Mouse (Mus musculus): ENCODE measurements around the gene Eml1. TPM values are rescaled to one million over a fixed set of nuclear protein-coding genes. Genes with fewer than 3 reads are reported as not detected.
A peak's percentile ranks its signal among the peaks of the same experiment; 100 is the strongest.

Gene Eml1
- polyA plus RNA-seq, 1 experiment from 2014 or later = 92.4 TPM

DNA sequence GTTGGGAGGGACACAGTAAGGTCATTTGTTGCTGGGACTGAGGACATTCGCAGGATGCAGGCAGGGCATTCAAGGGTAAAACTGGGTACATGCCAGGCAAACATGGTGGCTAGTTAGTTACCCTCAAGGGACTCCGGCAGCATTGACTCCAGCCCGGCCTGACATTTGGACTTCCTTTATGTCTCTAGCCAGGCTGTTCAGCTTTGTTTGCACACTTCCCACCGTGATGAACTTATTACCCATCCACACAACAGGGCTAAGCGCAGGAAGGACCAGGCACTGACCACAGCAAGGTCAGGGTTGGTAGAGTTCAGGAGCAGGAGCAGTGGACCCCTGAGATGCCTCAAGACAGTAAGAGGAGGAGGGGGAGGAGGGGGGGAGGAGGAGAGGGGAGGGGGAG is 1.8 kb upstream of the Eml1 start:
- peak overlapping the region; percentile 28; the same call in 1 of the 2 replicates for H3K27ac ChIP-seq (ENCODE audit: low read length)
- H3K27me3 ChIP-seq (ENCODE audit: insufficient read depth, low read length) = no peaks in the 10 kb centered on the region
- H3K4me3 ChIP-seq (ENCODE audit: low read length) = no peak overlapping the region
- 51% methylated on average over 5 of the region's 5 CpGs for WGBS
- no peak for ATAC-seq (ENCODE audit: low FRiP score, low TSS enrichment)
- no peak overlapping the region for H3K9ac ChIP-seq (replicated peaks; ENCODE audit: low read length)
- H3K4me1 ChIP-seq (ENCODE audit: insufficient read depth, low read length) = peaks cover 53% of the 10 kb centered on the region
- no peaks in the 10 kb centered on the region for H3K36me3 ChIP-seq (ENCODE audit: insufficient read depth, low read length)
- H3K4me2 ChIP-seq (replicated peaks; ENCODE audit: low read depth, low read length) = no peak overlapping the region
- H3K9me3 ChIP-seq (ENCODE audit: low read length) = no peaks in the 10 kb centered on the region

DNA sequence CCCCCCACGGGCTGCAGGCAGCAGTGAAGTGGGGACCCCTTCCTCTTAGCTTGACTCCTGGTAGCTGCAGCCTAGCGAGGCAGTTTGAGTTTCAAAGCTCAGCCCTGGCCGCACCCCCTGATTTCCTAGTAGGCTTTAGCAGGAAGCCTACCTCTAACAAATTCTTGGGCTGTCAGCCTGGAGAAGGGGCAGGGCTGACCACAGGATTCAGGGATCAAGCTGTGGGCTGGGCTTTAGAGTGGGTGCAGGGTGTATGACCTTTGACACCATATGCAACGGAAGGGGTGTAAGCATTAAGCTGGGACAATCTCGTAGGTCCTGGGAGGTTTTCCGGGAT is 640 bp downstream of the Eml1 start:
- Histone ChIP-seq H3K9ac (replicated peaks; ENCODE audit: low read length) (peak overlapping the region; percentile 53), H3K4me3 (ENCODE audit: low read length) (0 out of 2 replicates have a peak overlapping the region, but pooled peaks have one; percentile 9), H3K27me3 (ENCODE audit: insufficient read depth, low read length) (no peaks in the 10 kb centered on the region), H3K4me2 (replicated peaks; ENCODE audit: low read depth, low read length) (peak overlapping the region; percentile 32; the same call in 1 of the 2 replicates), H3K36me3 (ENCODE audit: insufficient read depth, low read length) (no peaks in the 10 kb centered on the region), H3K27ac (ENCODE audit: low read length) (peak overlapping the region; percentile 76), H3K9me3 (ENCODE audit: low read length) (no peaks in the 10 kb centered on the region), H3K4me1 (ENCODE audit: insufficient read depth, low read length) (peaks cover 50% of the 10 kb centered on the region)
- 48% methylated on average over 6 of the region's 6 CpGs for WGBS
- peak; percentile 6; the same call in 1 of the 2 replicates for ATAC-seq (ENCODE audit: low FRiP score, low TSS enrichment)

DNA sequence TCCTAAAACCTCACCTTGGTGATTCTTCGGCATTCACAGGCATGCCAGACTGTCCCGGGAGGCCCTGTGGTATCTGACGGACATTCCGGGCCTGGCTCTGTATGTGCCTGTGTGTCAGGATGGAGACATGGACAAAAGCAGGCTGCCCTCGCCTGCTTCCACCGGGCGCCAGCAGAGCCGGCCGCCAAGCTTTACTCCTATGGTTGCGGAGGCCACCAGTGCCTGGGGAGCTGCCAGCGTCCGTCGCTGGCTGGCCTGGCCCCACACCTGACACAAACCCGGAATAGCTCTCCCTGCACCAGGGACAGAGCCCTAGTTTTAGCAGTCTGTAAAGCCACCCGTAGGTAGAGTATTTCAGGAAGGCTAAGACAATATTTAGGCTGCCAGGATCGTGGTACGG is 1.5 kb downstream of the Eml1 start:
- peaks cover 50% of the 10 kb centered on the region for H3K4me1 ChIP-seq (ENCODE audit: insufficient read depth, low read length)
- H3K4me3 ChIP-seq (ENCODE audit: low read length) = no peak overlapping the region
- WGBS = 90% methylated on average over 17 of the region's 17 CpGs
- H3K27me3 ChIP-seq (ENCODE audit: insufficient read depth, low read length) = no peaks in the 10 kb centered on the region
- H3K9me3 ChIP-seq (ENCODE audit: low read length) = no peaks in the 10 kb centered on the region
- no peaks in the 10 kb centered on the region for H3K36me3 ChIP-seq (ENCODE audit: insufficient read depth, low read length)
- H3K27ac ChIP-seq (ENCODE audit: low read length) = no peak overlapping the region
- H3K4me2 ChIP-seq (replicated peaks; ENCODE audit: low read depth, low read length) = no peak overlapping the region
- ATAC-seq (ENCODE audit: low FRiP score, low TSS enrichment) = no peak
- H3K9ac ChIP-seq (replicated peaks; ENCODE audit: low read length) = no peak overlapping the region

DNA sequence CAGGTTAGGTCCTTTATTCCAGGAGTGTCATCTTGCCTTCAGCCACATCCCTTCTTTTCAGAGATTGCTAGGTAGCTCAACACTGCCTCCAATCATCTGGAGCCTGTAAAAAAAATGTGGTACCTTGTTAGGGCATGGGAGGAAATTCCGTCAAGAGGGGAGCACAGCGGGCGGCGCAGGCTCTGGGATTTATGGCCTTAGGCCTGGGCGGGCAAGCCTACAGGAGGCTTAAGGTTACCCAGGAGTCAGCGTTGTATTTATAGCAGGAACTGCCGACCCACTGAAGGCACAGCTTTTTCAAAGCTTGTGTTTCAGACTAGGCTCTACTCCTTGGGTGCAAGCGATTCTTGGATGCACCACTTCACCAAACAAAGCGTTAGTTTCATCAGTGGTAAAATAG is 2.9 kb downstream of the Eml1 start:
- ATAC-seq (ENCODE audit: low FRiP score, low TSS enrichment) = peak; percentile 21; the same call in 1 of the 2 replicates
- H3K27me3 ChIP-seq (ENCODE audit: insufficient read depth, low read length) = no peaks in the 10 kb centered on the region
- H3K4me1 ChIP-seq (ENCODE audit: insufficient read depth, low read length) = peaks cover 44% of the 10 kb centered on the region
- H3K27ac ChIP-seq (ENCODE audit: low read length) = peak overlapping the region; percentile 23; the same call in 1 of the 2 replicates
- H3K4me3 ChIP-seq (ENCODE audit: low read length) = no peak overlapping the region
- H3K9me3 ChIP-seq (ENCODE audit: low read length) = no peaks in the 10 kb centered on the region
- WGBS = 17% methylated on average over 9 of the region's 9 CpGs
- H3K36me3 ChIP-seq (ENCODE audit: insufficient read depth, low read length) = no peaks in the 10 kb centered on the region
- no peak overlapping the region for H3K9ac ChIP-seq (replicated peaks; ENCODE audit: low read length)
- no peak overlapping the region for H3K4me2 ChIP-seq (replicated peaks; ENCODE audit: low read depth, low read length)

DNA sequence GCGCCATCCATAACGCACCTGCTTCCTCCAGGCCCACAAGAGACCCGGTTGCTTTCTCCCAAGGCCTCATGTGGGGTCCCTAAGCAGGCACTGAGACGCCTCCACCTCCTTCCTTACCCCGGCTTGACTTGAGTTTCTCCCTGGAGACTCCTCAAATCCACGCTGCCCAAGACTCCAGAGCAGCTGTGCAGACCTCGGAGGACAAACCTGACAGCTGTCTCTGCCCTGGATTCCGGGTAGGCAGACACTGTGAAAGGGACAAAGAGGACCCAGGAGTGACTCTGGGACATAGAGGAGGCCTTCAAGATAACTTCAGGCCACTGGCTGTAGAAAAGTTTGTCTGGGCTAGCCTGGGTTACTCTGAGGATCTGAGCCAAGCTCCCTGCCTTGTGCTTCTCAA is 3.9 kb downstream of the Eml1 start:
- no peak overlapping the region for H3K4me3 ChIP-seq (ENCODE audit: low read length)

DNA sequence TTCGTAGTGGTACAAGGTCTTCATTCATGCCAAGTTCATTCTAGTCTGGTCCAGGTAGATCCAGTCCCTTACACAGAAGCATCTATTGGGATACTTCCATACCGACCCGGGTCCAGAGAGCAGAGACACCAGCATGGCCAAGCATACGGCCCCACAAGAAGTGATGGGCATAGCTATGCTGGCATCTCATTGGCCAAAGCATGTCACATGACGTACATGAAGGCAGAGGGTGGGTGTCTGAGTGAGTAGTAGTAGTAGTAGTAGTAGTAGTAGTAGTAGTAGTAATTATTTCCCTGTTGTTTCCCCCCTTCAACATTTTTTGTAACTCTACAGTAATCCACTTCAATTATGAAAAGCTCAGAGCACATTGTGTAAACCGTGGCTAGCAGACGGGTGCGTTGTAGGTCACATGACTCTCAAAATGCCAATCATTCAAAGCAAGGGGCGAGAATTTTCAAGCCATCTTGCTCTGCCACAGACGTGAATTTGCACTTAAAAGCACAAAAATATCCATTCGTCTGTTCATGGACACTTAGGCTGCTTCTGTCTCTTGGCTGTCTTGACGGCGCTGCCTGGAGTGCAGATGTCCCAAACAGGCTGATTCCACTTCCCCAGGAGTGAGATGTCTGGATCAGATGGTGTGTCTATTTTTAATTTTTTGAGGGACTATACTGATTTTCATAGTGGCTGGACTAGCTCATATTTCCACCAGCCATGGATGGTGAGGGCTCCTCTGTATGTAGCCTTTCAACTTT is 7.8 kb downstream of the Eml1 start:
- WGBS = 87% methylated on average over 13 of the region's 13 CpGs
- Histone ChIP-seq H3K36me3 (ENCODE audit: insufficient read depth, low read length) (no peaks in the 10 kb centered on the region), H3K27ac (ENCODE audit: low read length) (no peak overlapping the region), H3K4me2 (replicated peaks; ENCODE audit: low read depth, low read length) (no peak overlapping the region), H3K4me3 (ENCODE audit: low read length) (no peak overlapping the region), H3K27me3 (ENCODE audit: insufficient read depth, low read length) (no peaks in the 10 kb centered on the region), H3K9ac (replicated peaks; ENCODE audit: low read length) (no peak overlapping the region), H3K9me3 (ENCODE audit: low read length) (no peaks in the 10 kb centered on the region), H3K4me1 (ENCODE audit: insufficient read depth, low read length) (peaks cover 14% of the 10 kb centered on the region)
- no peak for ATAC-seq (ENCODE audit: low FRiP score, low TSS enrichment)

More for the DNA sequence above, 3.9 kb downstream of the Eml1 start:
- no peak overlapping the region for H3K4me2 ChIP-seq (replicated peaks; ENCODE audit: low read depth, low read length)
- ATAC-seq (ENCODE audit: low FRiP score, low TSS enrichment) = no peak
- peaks cover 35% of the 10 kb centered on the region for H3K4me1 ChIP-seq (ENCODE audit: insufficient read depth, low read length)
- H3K9ac ChIP-seq (replicated peaks; ENCODE audit: low read length) = no peak overlapping the region
- no peaks in the 10 kb centered on the region for H3K27me3 ChIP-seq (ENCODE audit: insufficient read depth, low read length)
- no peak overlapping the region for H3K27ac ChIP-seq (ENCODE audit: low read length)
- H3K9me3 ChIP-seq (ENCODE audit: low read length) = no peaks in the 10 kb centered on the region
- no peaks in the 10 kb centered on the region for H3K36me3 ChIP-seq (ENCODE audit: insufficient read depth, low read length)
- WGBS = 75% methylated on average over 8 of the region's 8 CpGs

DNA sequence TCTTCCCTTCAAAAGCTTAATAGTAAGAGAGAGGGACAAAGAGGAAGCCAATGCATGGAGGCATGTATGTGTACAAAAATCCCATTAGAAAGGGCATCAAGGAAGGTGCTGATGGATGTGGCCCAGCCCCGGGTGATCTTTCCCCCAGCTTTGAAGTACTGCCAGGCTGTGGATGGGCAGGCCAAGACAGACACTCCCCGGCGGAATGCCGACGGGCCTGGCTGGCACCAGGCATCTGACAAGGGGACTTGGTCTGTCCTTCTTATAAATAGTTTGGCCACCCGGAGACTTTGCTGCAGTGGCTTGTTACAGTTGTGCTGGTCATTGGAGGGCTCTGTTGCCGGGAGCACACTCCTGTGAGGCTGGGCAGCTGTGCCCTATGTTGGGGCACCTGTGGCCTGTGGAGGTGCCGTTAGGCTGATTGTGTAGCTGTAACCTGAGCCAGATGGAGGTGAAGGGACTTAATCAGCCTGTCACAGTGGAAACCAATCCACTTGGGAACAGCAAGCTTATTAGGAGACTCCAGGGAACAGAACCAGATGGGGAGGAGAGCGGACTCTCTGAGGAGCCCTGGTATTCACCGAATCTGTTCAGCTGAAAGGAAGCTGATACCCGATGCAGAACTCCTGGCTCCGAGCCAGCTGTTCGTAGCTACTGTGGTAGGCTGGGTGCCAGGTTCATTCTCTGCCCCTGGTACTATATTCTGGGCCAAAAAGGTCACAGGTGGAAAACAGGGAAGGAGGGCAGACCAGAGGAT is 15.9 kb downstream of the Eml1 start:
- no peak overlapping the region for H3K27ac ChIP-seq (ENCODE audit: low read length)
- H3K4me3 ChIP-seq (ENCODE audit: low read length) = no peak overlapping the region
- H3K27me3 ChIP-seq (ENCODE audit: insufficient read depth, low read length) = no peaks in the 10 kb centered on the region
- 42% methylated on average over 13 of the region's 13 CpGs for WGBS
- no peak overlapping the region for H3K9ac ChIP-seq (replicated peaks; ENCODE audit: low read length)
- no peak overlapping the region for H3K4me2 ChIP-seq (replicated peaks; ENCODE audit: low read depth, low read length)
- no peaks in the 10 kb centered on the region for H3K36me3 ChIP-seq (ENCODE audit: insufficient read depth, low read length)
- H3K9me3 ChIP-seq (ENCODE audit: low read length) = no peaks in the 10 kb centered on the region
- peak; percentile 58; the same call in 1 of the 2 replicates for ATAC-seq (ENCODE audit: low FRiP score, low TSS enrichment)
- H3K4me1 ChIP-seq (ENCODE audit: insufficient read depth, low read length) = peaks cover 21% of the 10 kb centered on the region

DNA sequence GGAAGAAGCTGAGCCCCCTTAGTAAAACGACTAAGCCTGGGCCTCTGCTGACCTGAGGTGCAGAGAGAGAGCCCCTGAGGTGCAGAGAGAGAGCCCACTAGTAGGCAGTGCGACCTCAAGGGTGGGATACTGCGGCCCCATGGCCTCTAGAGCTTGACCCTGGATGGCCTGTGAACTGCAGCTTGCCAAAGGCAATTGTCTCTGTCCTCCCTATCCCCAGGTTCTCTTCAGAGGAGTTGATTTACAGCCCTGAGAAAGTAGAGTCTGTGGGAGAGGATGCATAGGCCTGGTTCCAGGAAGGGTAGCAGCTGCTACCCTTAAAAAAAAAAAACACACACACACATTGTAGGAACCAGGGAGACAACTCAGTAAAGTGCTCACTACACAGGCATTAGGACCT is 19.0 kb downstream of the Eml1 start:
- peaks cover 50% of the 10 kb centered on the region for H3K4me1 ChIP-seq (ENCODE audit: insufficient read depth, low read length)
- no peak for ATAC-seq (ENCODE audit: low FRiP score, low TSS enrichment)
- no peaks in the 10 kb centered on the region for H3K9me3 ChIP-seq (ENCODE audit: low read length)
- H3K4me2 ChIP-seq (replicated peaks; ENCODE audit: low read depth, low read length) = no peak overlapping the region
- no peaks in the 10 kb centered on the region for H3K36me3 ChIP-seq (ENCODE audit: insufficient read depth, low read length)
- no peak overlapping the region for H3K4me3 ChIP-seq (ENCODE audit: low read length)
- 27% methylated on average over 3 of the region's 3 CpGs for WGBS
- no peak overlapping the region for H3K9ac ChIP-seq (replicated peaks; ENCODE audit: low read length)
- no peaks in the 10 kb centered on the region for H3K27me3 ChIP-seq (ENCODE audit: insufficient read depth, low read length)
- no peak overlapping the region for H3K27ac ChIP-seq (ENCODE audit: low read length)

DNA sequence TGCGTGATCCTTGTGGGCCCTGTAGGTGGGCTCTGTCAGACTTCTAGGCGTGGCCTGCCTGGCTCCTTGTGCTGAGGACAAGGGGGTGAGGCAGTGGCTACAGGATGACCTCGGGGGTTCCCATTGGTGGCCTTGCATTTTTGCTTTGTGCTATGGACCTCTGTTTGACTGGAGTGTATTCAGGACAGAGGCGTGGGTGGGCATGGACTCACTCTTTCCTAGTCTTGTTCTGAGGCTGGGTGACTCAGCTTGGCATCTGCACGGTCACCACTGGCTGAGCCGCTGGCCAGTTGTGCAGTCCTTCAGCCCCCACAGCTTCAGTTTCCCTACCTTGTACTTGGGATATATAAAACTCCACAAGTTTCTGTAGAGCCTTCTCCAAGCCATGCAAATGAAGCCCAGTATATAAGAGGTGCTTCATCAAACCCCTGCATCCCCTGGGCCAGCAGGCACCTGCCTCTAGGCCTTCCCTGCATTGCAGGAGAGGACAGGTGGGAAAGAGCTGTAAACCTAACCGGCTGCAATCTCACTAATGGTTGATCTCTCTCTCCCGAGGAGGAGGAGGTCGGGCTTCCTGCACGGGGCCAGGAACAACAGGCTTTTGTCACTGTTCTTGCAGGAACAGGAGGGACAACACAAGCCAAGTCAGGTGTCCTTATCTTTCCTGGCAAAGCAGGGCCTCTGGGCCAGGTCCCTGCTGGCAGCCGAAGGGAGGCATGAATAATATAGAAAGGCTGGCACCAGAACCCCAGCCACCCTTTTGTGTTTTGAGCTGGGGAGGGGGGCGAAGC is 21.7 kb downstream of the Eml1 start:
- 65% methylated on average over 12 of the region's 12 CpGs for WGBS
- H3K4me2 ChIP-seq (replicated peaks; ENCODE audit: low read depth, low read length) = no peak overlapping the region
- H3K9ac ChIP-seq (replicated peaks; ENCODE audit: low read length) = no peak overlapping the region
- H3K9me3 ChIP-seq (ENCODE audit: low read length) = no peaks in the 10 kb centered on the region
- no peak overlapping the region for H3K4me3 ChIP-seq (ENCODE audit: low read length)
- no peak overlapping the region; the same call in 1 of the 2 replicates for H3K27ac ChIP-seq (ENCODE audit: low read length)
- H3K36me3 ChIP-seq (ENCODE audit: insufficient read depth, low read length) = no peaks in the 10 kb centered on the region
- ATAC-seq (ENCODE audit: low FRiP score, low TSS enrichment) = no peak
- peaks cover 54% of the 10 kb centered on the region for H3K4me1 ChIP-seq (ENCODE audit: insufficient read depth, low read length)
- no peaks in the 10 kb centered on the region for H3K27me3 ChIP-seq (ENCODE audit: insufficient read depth, low read length)
